Mouse (Mus musculus): ENCODE measurements at regions not wholly inside any gene's neighbourhood (a gene's known extent, or its start where the extent isn't known, plus 50 kb on each side); places are given as distances from the start of the nearest gene placed in this dataset.

GRCm38 (mm10) chr16:8117543-8118167, 307.3 kb downstream of the Tmem114 start:
- DNase-seq, result no peak

DNA sequence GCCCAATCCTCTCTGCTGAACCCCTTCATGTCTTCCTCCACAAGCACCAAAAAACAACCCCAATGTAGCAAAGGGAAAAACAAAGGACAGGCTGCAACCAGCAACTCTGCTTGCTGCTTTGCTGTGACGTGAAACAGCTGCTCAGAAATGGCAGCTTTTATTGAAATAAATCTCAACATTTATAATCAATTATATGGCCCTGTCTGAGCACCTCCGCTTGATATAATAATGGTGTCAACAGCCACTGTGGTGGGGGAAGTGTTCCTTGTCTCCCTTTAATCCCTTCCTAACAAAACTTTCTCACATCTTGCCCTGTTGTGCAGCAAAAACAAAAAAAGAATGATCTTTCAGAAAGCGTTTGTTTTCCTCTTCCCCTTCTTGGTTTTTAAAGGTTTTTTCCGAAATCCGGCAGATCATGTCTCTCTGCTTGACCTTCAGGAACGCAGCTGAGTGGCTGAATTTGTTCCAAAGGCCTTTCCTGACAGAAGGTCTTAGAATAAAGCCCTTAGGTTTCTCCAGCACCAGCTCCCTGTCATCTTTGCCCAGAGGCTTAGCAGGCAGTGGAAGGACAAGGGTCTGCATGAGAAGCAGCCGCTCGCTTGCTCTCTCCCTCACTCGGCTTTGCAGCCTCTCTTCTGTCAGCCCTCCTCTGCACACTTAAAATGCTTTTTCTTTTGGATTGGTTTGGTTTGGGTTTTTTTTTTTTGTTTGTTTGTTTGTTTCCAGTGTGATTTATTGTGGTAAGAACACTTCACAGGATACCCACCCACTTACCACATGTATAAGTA, 313.4 kb downstream of the Tmem114 start:
- DNase-seq, result no peak

DNA sequence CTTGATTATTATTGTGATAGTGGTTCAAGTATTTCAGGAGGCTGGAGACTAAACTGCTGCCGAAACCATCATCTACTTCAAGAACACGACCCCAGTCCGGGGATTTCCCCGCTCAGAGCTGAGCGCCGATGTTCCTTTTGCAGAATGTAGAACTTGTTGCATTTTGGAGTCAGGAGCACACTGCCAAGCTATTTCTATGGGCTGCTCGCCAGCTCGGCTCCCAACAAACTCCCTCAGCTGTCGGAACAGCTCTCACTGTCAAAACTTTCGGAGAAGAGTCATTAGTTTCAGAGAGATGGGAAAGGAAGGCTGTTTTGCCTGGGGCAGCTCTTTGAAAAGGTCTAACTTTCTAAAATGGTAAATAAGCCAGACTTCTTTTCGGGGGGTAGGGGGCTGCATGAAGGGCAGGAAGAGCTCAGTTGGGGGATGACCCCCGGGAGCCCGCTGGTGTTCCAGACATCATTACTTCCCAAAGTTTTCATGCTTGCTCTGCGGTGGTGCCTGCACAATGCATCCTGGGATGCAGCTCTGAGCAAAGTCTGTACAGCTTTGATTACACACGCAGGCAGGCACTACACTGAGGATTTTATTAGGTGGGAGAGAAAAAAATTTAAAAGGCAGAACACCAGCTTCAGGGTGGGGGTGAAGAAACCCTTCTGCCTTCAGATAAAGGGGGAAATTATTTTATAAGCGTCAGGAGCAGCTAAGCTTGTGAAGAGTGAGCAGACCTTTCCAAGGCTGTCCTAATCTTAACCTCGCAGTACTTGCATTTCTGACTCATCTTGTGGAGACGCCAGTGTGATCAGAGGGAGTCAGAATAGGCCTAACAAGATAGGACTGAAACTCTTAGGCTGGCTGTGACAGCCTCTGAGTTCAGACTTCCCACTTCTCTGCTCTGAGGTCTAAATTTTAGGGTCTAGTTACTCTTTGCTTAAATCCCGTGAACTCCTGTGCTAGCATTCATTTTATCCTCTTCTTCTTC, 316.5 kb downstream of the Tmem114 start:
- DNase-seq, result peak in 1 of 2 experiments; percentile 0

GRCm38 (mm10) chr16:8079024-8079423, 345.9 kb downstream of the Tmem114 start:
- DNase-seq, result no peak

- no peak for DNase-seq
These were observed 346.5 kb downstream of the Tmem114 start for GRCm38 (mm10) chr16:8078461-8078860.

- DNase-seq, result no peak
These were observed 350.2 kb downstream of the Tmem114 start for GRCm38 (mm10) chr16:8074729-8075128.

- no peak for DNase-seq
These were observed 371.0 kb downstream of the Tmem114 start for GRCm38 (mm10) chr16:8053936-8054335.

DNA sequence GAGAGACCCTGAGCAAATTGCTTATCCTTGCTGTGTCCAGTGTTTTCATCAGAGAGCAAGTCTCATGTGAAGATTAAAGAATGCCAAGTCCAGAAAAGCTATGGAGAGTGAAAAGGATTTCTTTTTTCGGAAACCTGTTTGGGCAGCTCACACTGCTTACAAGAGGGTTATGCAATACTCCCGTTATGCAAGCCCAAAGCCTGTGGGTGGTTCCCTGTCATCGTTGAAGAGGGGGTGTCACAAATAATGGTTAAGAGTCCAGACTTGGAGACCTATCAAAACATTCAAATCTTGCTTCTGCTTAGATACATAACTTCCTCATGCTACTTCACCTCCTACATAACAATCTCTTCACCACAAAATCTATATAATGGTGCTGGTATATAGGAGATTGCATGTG, 416.0 kb downstream of the Tmem114 start:
- no peak for DNase-seq

DNA sequence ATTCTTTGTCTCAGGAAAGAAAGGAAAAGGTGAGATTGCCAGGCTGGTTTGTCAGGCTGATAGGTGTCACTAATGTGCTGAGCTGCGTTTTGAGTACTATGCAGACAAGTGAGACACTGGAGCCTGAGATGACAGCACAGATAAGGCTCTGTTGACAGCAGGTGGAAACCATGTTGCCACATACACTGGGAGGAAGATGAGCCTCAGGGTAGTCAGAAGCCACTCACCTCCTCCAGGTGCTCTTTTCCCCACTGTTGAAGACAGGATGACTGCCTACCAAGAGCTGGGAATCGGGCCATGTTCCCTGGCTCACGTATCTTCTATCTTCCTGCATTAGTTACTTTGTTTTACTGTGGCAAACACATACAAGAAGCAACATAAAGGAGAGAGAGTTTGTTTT, 418.3 kb downstream of the Tmem114 start:
- no peak for DNase-seq

GRCm38 (mm10) chr16:8002339-8003089, 422.4 kb downstream of the Tmem114 start:
- DNase-seq, result no peak

GRCm38 (mm10) chr16:7982816-7983215, 442.1 kb downstream of the Tmem114 start:
- no peak for DNase-seq

GRCm38 (mm10) chr16:7978466-7978865, 446.5 kb downstream of the Tmem114 start:
- DNase-seq, result no peak

- no peak for DNase-seq
These were observed 473.3 kb downstream of the Tmem114 start for GRCm38 (mm10) chr16:7951616-7952015.

GRCm38 (mm10) chr16:7942333-7942732, 482.6 kb downstream of the Tmem114 start:
- DNase-seq, result no peak

DNA sequence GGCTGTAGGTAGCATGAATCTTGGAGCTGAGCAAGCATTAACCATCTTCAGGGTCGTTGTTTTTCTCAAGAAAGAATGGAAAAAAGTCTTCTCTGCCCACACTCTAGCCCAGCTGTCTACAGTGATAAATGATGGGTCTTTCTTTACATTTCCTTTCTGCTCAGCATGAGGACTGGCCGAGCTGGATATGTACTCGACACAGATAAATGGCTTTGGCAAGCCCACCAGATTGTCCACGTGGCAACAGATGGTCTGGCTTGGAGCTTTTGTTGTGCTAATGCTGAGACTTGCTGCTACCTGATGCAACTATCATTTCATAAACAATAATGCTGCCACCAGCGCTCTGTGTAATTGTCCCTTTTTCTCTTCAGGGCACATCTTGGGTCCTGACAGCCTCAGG, 487.8 kb downstream of the Tmem114 start:
- DNase-seq, result no peak

DNA sequence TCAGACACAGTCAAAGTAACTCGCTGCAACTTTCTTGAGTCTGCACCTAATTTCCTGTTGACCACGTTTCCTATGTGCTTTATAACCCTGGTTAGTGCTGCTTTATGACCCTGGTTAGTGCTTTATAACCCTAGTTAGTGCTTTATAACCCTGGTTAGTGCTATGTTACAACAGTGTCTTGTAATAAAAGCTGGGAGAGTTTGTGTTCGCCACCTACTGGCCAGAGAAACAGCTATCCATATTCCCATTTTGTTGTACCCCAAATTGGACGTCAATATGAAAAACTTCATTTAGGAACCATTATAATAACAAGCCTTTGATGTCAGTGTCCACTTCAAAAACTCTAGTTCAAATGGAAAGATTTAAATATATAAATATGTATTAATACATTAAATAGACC, 492.6 kb downstream of the Tmem114 start:
- DNase-seq, result peak in 1 of 2 experiments; percentile 4

- DNase-seq, result no peak
These were observed 493.3 kb downstream of the Tmem114 start for GRCm38 (mm10) chr16:7931676-7932075.

- DNase-seq, result no peak
These were observed 495.8 kb downstream of the Tmem114 start for GRCm38 (mm10) chr16:7929112-7929511.

DNA sequence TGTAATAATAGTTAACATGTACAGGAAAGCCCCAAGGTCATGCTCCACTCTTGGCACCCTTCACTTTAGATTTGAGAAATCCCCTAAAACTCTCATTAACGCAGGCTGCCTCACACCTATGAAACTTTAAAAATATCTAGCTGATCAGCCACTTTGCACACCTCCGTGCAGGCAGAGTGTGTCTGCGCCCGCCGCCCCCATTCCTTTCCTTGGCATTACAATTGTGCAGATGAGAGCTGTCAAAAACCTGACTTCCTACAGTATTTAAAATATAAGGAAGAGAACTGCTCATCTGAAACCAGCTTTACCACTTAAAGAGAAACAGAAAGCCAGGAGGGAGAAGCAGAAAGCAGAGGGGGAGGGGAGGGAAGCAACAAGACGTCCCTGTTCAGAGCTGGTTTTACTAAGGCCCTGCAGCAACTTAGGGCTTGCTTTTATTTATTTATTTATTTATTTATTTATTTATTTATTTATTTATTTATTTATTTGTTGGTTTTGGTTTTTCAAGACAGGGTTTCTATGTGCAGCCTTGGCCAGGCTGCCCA, 496.5 kb downstream of the Tmem114 start:
- no peak for DNase-seq

- DNase-seq, result no peak
These were observed 497.2 kb downstream of the Tmem114 start for GRCm38 (mm10) chr16:7927756-7928155.

- no peak for DNase-seq
These were observed 529.1 kb downstream of the Tmem114 start for GRCm38 (mm10) chr16:7895786-7896185.

DNA sequence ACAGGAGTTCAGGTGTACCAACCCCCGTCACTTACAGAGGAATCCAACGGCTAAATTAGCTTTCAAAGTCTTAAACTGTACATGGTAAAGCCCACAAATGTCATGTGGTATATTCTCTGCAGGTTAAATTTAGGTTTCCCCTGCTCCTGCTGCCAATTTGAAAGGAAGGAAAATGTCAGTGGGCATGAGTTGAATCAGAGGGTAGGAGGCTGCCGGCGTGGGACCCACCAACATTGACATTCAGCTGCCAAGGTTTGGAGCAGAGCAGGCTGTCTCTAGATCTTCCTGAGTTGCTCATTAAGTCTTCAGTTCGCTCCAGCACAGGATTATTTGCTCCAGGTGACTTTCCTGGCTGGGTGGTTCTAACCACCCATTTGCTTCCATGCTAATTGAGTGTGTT, 532.1 kb downstream of the Tmem114 start:
- DNase-seq, result no peak
